Mouse (Mus musculus) midbrain, embryonic 14.5 days (tissue): Measurements from ENCODE around the gene Foxd3. TPM values are rescaled to one million over a fixed set of nuclear protein-coding genes. Genes with fewer than 3 reads are reported as not detected.
"Not testable (repeated sequence)": the region's sequence is repeated elsewhere in the genome, so short reads cannot be mapped to it uniquely, and the experiment has no call there.

Experiments
- ATAC-seq: fragments of 200-750 bp; cut with Nextera tagmentation; 2 replicates; pipeline ENCODE4 v1.8.0; 2017; ENCODE audit warnings: moderate number of reproducible peaks, moderate library complexity; ENCODE audit not compliant: low FRiP score, low TSS enrichment
- DNase-seq: peaks from one replicate; pipeline ENCODE4 v3.0.0-alpha.2; 2015
- H3K27ac ChIP-seq: fragments of 300-500 bp; sonication (generic); replicated peaks from 2 replicates; pipeline ENCODE4 v1.5.1; 2014; ENCODE audit warnings: mild to moderate bottlenecking, low read depth, low read length, moderate library complexity
- H3K27me3 ChIP-seq: fragments of 300-500 bp; sonication (generic); 2 replicates; pipeline ENCODE4 v1.6.1; 2014; ENCODE audit warnings: low read length, control low read depth, mixed read lengths; ENCODE audit not compliant: control insufficient read depth, insufficient read depth
- H3K36me3 ChIP-seq: fragments of 300-500 bp; sonication (generic); 2 replicates; pipeline ENCODE4 v1.6.1; 2014; ENCODE audit warnings: low read length, control low read depth; ENCODE audit not compliant: control insufficient read depth, insufficient read depth
- H3K4me1 ChIP-seq: fragments of 300-500 bp; sonication (generic); 2 replicates; pipeline ENCODE4 v1.6.1; 2014; ENCODE audit warnings: mild to moderate bottlenecking, antibody characterized with exemption, low read length, control low read depth; ENCODE audit not compliant: control insufficient read depth, insufficient read depth
- H3K4me2 ChIP-seq: fragments of 300-500 bp; sonication (generic); 2 replicates; pipeline ENCODE4 v1.6.1; 2014; ENCODE audit warnings: mild to moderate bottlenecking, low read length, moderate library complexity
- H3K4me3 ChIP-seq: fragments of 300-500 bp; sonication (generic); replicated peaks from 2 replicates; pipeline ENCODE4 v1.5.1; 2014; ENCODE audit warnings: low read depth, low read length
- H3K9ac ChIP-seq: fragments of 300-500 bp; sonication (generic); replicated peaks from 2 replicates; pipeline ENCODE4 v1.6.1; 2014; ENCODE audit warnings: mild to moderate bottlenecking, low read length, moderate library complexity
- H3K9me3 ChIP-seq: fragments of 300-500 bp; sonication (generic); 2 replicates; pipeline ENCODE4 v1.6.1; 2016; ENCODE audit warnings: low read length, control low read depth, mixed read lengths; ENCODE audit not compliant: control insufficient read depth
- WGBS: fragments of 180-500 bp; shearing (Covaris S2); extraction: QIAGEN DNeasy Blood & Tissue Kit; methylation state at CpG from one replicate; pipeline ENCODE4 v1.1.7; 2014; 5-methylcytosine and 5-hydroxymethylcytosine counted together
- polyA plus RNA-seq: library from polyadenylated mRNA; unstranded; fragments of >200 nt; fragmentation: Nextera tagmentation; extraction: Ambion mirVana; gene quantifications from 2 replicates; pipeline ENCODE4 v1.2.1, GENCODE M21; 2014

The Foxd3 gene
- polyA plus RNA-seq, result 0.14 and 0.15 TPM in 2 replicates

- peak; percentile 48 for DNase-seq
- H3K4me1 ChIP-seq, result peaks cover 8% of the 10 kb centered on the region; the same call in 1 of the 2 replicates
- H3K9me3 ChIP-seq, result no peaks in the 10 kb centered on the region
- WGBS, result under 1% methylated on average over 60 of the region's 62 CpGs
- peak; percentile 54; the same call in 1 of the 2 replicates for ATAC-seq
- peak within 1 kb of the TSS; percentile 42 for H3K4me2 ChIP-seq
- H3K27me3 ChIP-seq, result peaks cover 77% of the 10 kb centered on the region
- H3K4me3 ChIP-seq, result peak within 1 kb of the TSS; percentile 25
- H3K36me3 ChIP-seq, result no peaks in the 10 kb centered on the region
- H3K9ac ChIP-seq, result no peak within 1 kb of the TSS
- no peak within 1 kb of the TSS for H3K27ac ChIP-seq
Observed at GRCm38 (mm10) chr4:99655937-99656604, at the start of gene Foxd3. Gene Foxd3, plus strand, starts transcription at chr4:99656299.

GRCm38 (mm10) chr4:99612156-99612555, 43.9 kb upstream of the Foxd3 start:
- no peaks in the 10 kb centered on the region for H3K36me3 ChIP-seq
- H3K4me2 ChIP-seq, result no peak overlapping the region
- ATAC-seq (no peak), DNase-seq (no peak)
- H3K27me3 ChIP-seq, result no peaks in the 10 kb centered on the region
- no peak overlapping the region for H3K4me3 ChIP-seq
- no peaks in the 10 kb centered on the region for H3K4me1 ChIP-seq
- H3K9me3 ChIP-seq, result no peaks in the 10 kb centered on the region
- no peak overlapping the region for H3K27ac ChIP-seq
- no peak overlapping the region for H3K9ac ChIP-seq
- WGBS, result 90% methylated on average over 10 of the region's 10 CpGs

GRCm38 (mm10) chr4:99612609-99613350, 43.3 kb upstream of the Foxd3 start:
- WGBS, result 83% methylated on average over 12 of the region's 12 CpGs
- ATAC-seq, result no peak
- no peak overlapping the region for H3K4me3 ChIP-seq
- no peak overlapping the region for H3K9ac ChIP-seq
- no peaks in the 10 kb centered on the region for H3K27me3 ChIP-seq
- H3K4me2 ChIP-seq, result no peak overlapping the region
- DNase-seq, result no peak
- no peak overlapping the region for H3K27ac ChIP-seq
- H3K36me3 ChIP-seq, result no peaks in the 10 kb centered on the region
- no peaks in the 10 kb centered on the region for H3K4me1 ChIP-seq
- H3K9me3 ChIP-seq, result no peaks in the 10 kb centered on the region

- no peaks in the 10 kb centered on the region for H3K4me1 ChIP-seq
- 0 out of 2 replicates have a peak overlapping the region, but pooled peaks have one; percentile 5 for H3K4me3 ChIP-seq
- WGBS, result 9% methylated on average over 21 of the region's 24 CpGs
- H3K9me3 ChIP-seq, result no peaks in the 10 kb centered on the region
- ATAC-seq, result no peak
- DNase-seq, result peak; percentile 57
- H3K4me2 ChIP-seq, result peak overlapping the region; percentile 30
- no peaks in the 10 kb centered on the region for H3K36me3 ChIP-seq
- no peak overlapping the region for H3K27ac ChIP-seq
- no peak overlapping the region for H3K9ac ChIP-seq
- peaks cover 10% of the 10 kb centered on the region; the same call in 1 of the 2 replicates for H3K27me3 ChIP-seq
Observed at GRCm38 (mm10) chr4:99626047-99626844, 29.9 kb upstream of the Foxd3 start.

GRCm38 (mm10) chr4:99627057-99627456, 29.0 kb upstream of the Foxd3 start:
- no peak overlapping the region for H3K9ac ChIP-seq
- no peak overlapping the region for H3K27ac ChIP-seq
- no peaks in the 10 kb centered on the region for H3K4me1 ChIP-seq
- no peaks in the 10 kb centered on the region for H3K36me3 ChIP-seq
- DNase-seq, result no peak
- peaks cover 10% of the 10 kb centered on the region; the same call in 1 of the 2 replicates for H3K27me3 ChIP-seq
- H3K9me3 ChIP-seq, result no peaks in the 10 kb centered on the region
- no peak overlapping the region for H3K4me3 ChIP-seq
- ATAC-seq, result no peak
- 49% methylated on average over 13 of the region's 13 CpGs for WGBS
- H3K4me2 ChIP-seq, result no peak overlapping the region

GRCm38 (mm10) chr4:99636038-99636437, 20.1 kb upstream of the Foxd3 start:
- H3K27me3 ChIP-seq, result no peaks in the 10 kb centered on the region
- no peaks in the 10 kb centered on the region for H3K4me1 ChIP-seq
- H3K9ac ChIP-seq, result no peak overlapping the region
- no peak for DNase-seq
- H3K27ac ChIP-seq, result no peak overlapping the region
- H3K36me3 ChIP-seq, result no peaks in the 10 kb centered on the region
- no peak overlapping the region for H3K4me3 ChIP-seq
- WGBS, result 85% methylated on average over 4 of the region's 4 CpGs
- no peak overlapping the region for H3K4me2 ChIP-seq
- no peak for ATAC-seq
- no peaks in the 10 kb centered on the region for H3K9me3 ChIP-seq

GRCm38 (mm10) chr4:99636711-99637110, 19.4 kb upstream of the Foxd3 start:
- no peaks in the 10 kb centered on the region for H3K27me3 ChIP-seq
- H3K27ac ChIP-seq, result no peak overlapping the region
- ATAC-seq, result no peak
- H3K36me3 ChIP-seq, result no peaks in the 10 kb centered on the region
- no peaks in the 10 kb centered on the region for H3K4me1 ChIP-seq
- no peak for DNase-seq
- WGBS, result 92% methylated on average over 4 of the region's 4 CpGs
- no peak overlapping the region for H3K4me2 ChIP-seq
- no peak overlapping the region for H3K4me3 ChIP-seq
- H3K9me3 ChIP-seq, result no peaks in the 10 kb centered on the region
- no peak overlapping the region for H3K9ac ChIP-seq

GRCm38 (mm10) chr4:99640619-99641018, 15.5 kb upstream of the Foxd3 start:
- not testable (repeated sequence) for H3K4me1 ChIP-seq, DNase-seq, H3K36me3 ChIP-seq, H3K4me3 ChIP-seq, H3K27ac ChIP-seq, H3K4me2 ChIP-seq, H3K9me3 ChIP-seq, H3K9ac ChIP-seq, ATAC-seq
- H3K27me3 ChIP-seq, result peaks cover 14% of the 10 kb centered on the region; the same call in 1 of the 2 replicates
- WGBS, result 97% methylated on average over 5 of the region's 5 CpGs
